Mouse (Mus musculus): ENCODE measurements around the gene Gm1043.

Gene Gm1043

GRCm38 (mm10) chr5:37066703-37067568, 18.2 kb upstream of the Gm1043 start:
- no peak for DNase-seq (ENCODE audit: low spot score in 2 of 2)

DNA sequence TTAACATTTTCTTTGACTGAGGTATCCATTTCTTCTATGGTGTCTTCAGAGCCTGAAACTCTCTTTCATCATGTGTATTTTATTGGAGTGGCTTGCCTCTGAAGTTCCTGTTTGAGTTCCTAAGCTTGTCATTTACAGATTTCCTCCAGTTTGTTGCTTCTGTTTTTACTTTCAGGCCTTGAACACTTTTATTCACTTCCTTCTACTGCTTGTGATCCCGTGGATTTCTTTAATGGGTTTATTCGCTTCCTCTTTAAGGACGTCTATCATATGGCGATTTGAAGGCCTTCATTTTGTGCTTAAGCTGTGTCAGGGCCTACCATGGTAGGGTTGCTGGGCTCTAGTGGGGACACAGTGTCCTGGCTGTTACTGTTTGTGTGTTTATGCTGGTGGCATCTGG, 11.5 kb upstream of the Gm1043 start:
- DNase-seq (ENCODE audit: low spot score in 2 of 2), result no peak

GRCm38 (mm10) chr5:37076692-37077329, 8.4 kb upstream of the Gm1043 start:
- no peak for DNase-seq (ENCODE audit: low spot score in 2 of 2)

GRCm38 (mm10) chr5:37077330-37077698, 7.9 kb upstream of the Gm1043 start:
- DNase-seq (ENCODE audit: low spot score in 2 of 2), result no peak

GRCm38 (mm10) chr5:37079484-37079883, 5.7 kb upstream of the Gm1043 start:
- DNase-seq (ENCODE audit: low spot score in 2 of 2), result no peak

- DNase-seq (ENCODE audit: low spot score in 2 of 2), result no peak
Measured at GRCm38 (mm10) chr5:37080601-37081000, 4.6 kb upstream of the Gm1043 start.

DNA sequence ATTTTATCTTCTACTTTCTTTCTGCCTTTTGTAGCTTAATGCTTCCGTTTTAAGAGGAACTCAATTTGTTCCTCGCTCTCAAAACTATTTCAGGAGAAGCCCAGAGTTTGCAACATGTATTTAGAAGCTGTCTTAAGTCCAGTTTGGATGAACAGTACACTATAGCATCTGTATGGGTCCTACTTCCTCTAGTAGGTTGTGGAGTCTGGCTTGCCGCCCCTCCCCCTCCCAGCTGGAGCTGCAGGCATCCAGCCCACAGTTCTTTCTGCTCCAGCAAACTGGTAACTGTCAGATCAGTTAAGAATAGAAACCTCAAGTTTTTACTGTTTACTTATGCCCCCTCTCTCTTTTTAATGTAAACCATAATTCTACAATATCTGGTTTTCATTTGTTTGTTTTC, 2.8 kb upstream of the Gm1043 start:
- no peak for DNase-seq (ENCODE audit: low spot score in 2 of 2)

DNA sequence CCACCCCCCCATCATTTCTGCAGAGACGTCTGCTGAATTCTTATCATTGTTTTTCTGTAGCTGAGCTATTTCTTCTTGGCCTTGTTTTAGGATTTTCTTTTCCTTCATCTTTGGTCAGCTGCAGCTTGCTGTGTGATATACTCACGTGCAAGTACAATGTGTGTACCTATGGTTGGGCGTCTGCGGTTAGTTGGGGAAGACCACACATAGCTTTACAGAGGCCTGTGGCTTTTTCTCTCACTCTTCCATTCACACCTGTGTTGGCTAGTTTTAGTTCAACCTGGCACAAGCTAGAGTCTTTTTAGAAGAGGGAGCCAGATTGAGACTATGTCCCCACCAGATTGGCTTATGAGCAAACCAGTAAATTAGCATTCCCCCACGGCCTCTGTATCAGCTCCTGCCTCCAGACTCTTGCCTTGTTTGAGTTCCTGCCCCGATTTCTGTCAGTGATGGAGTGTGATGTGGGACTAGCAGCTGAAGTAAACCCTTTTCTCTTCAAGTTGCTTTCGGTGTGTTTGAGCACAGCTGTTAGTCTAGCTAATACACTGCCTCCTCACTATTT, 1.9 kb upstream of the Gm1043 start:
- no peak for DNase-seq (ENCODE audit: low spot score in 2 of 2)

DNA sequence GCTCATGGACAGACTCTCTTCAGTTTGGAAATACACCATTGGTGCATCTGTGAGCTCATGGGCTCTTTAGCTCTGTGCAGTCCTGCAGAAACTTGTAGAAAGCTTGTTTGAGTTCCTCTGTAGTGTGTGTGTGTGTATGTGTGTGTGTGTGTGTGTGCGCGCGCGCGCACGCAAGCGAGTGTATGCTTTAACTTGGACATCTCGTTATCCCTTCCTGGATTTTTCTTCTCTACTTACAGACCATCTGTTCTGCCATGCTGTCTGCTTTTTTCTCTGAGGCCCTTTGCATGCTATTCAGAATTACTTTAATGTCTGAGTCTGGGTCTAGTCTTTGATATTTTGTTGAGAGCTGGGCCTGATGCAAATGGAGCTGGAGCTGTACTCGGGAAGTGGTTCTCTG, 1.3 kb upstream of the Gm1043 start:
- DNase-seq (ENCODE audit: low spot score in 2 of 2), result no peak

DNA sequence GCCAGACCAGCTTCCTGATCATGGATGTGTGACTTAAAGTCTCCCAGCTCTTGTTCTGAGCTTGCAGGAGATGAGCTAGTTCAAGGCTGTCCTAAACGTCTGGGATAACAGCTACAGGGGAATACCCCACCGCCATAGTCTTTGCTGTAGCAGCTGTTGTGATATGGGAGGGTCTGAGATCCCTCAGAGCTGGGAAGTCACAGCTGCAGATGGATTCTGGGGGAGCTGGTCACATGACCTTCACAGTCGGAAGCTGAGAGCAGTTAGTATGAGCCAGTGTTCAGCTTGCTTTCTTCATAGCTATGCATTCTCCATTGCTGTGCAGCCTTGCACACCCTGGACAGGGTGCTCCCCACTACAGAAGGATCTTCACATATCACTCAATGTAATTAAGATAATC, 748 bp downstream of the Gm1043 start:
- DNase-seq (ENCODE audit: low spot score in 2 of 2), result no peak

DNA sequence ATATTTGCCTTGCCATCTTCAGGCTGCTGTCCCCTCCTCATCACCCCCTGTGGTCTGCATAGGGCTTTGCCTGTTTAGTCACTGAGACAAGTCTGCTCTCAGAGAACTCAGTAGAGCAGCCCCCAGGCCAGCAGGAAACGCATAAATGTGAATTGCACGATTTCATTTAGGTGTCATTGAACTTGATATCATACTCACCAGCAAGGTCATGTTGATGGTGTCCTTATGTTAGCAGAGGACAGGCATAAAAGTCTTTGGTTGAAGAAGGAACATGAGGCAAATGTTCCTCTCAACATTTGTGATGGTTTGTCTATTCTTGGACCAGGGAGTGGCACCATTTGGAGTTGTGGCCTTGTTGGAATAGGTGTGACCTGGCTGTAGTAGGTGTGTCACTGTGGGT, 2.6 kb downstream of the Gm1043 start:
- no peak for DNase-seq (ENCODE audit: low spot score in 2 of 2)

DNA sequence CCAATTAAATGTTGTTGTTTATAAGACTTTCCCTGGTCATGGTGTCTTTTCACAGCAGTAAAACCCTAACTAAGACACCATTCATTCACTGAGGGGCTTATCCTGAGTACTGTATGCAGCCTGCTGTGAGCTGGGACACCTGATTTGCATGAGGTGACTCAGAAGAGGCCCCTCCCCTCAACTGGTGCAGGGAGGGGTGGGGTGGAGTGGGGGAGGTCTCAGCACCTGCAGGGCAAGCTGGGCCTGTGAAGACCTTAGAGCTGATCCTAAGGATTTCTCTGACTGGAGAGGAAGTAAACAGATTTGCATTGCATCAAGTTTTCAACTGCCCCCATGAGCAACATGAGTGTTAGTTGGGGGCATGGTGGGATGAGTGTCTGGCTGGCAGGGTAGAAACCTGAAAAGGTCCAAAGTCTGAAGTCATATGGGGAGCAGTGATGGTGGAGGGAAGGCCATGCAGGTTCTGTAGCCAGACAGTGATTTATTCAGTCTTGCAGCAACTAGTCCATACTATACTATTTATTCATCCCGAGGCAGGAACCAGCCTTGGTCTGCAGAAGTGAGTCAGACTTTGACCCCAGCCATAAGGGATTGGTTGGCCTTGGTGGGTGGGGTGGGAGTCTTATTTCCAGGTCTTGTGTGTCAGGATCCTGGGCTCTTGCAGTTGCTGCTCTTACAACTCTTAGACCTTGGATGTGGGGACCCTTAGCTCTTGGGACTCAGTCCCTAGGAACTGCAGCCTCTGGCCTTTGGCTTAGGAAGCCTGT, 3.4 kb downstream of the Gm1043 start:
- no peak for DNase-seq (ENCODE audit: low spot score in 2 of 2)

GRCm38 (mm10) chr5:37091171-37091628, 6.0 kb downstream of the Gm1043 start:
- no peak for DNase-seq (ENCODE audit: low spot score in 2 of 2)

GRCm38 (mm10) chr5:37094941-37095340, 9.8 kb downstream of the Gm1043 start:
- no peak for DNase-seq (ENCODE audit: low spot score in 2 of 2)

GRCm38 (mm10) chr5:37097591-37097990, 12.4 kb downstream of the Gm1043 start:
- no peak for DNase-seq (ENCODE audit: low spot score in 2 of 2)

GRCm38 (mm10) chr5:37100813-37101212, 15.6 kb downstream of the Gm1043 start:
- DNase-seq (ENCODE audit: low spot score in 2 of 2), result no peak

DNA sequence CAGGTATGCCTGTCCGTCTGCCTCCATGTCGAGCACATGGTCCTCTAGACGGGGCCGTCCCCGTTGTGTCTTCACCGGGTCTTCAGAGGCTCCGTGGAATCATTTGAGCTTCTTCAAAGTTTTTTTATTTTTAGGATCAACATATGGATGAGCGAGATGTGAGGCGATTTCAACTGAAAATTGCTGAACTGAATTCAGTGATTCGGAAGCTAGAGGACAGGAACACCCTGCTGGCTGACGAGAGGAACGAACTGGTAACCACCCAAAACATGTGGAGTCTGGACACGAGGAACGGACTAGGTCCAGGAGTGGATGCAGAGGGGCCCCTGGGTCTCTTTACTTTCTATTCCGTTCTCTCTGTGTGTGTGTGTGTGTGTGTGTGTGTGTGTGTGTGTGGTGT, 16.5 kb downstream of the Gm1043 start:
- DNase-seq (ENCODE audit: low spot score in 2 of 2), result no peak

GRCm38 (mm10) chr5:37102056-37102455, 16.9 kb downstream of the Gm1043 start:
- no peak for DNase-seq (ENCODE audit: low spot score in 2 of 2)

DNA sequence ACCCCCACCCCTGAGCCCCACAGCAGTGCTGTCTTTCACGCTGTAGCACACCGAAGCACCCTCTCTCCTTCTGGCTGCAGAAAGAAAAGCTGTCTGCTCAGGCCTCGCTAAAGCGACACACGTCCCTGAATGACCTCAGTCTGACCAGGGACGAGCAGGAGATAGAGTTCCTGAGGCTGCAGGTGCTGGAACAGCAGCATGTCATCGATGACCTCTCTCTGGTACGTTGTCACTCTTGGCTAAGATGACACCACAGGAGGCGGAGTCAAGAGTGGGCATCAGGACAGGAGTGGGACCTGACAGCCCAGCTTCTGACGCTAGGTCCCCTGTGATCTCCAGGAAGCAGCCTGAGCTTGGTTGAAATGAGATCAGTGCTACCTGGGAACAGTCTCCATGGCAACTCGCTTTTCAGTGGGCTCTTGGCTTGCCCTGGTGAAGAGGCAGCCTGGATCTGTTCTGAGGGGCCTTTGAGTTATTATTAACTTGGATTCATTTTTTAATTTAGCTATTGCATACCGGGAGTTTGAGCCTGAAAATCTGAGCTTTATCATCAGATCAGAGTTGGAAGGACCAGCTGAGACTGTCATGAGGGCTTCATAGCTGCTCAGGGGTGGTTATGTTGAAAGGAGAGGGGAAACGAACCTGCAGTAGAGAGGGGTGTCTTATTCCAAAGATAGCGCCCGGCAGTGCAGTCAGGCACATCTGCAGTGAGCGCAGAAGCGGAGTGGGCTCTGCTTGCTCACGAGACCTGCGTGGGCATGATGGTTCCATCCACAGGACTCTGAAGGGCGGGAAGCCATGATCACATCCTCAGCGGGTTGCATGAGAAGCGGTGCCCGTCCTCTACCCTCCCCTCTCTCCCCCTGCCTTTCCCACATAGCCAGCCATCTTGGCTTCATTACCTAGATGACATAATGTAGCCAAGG, 20.6 kb downstream of the Gm1043 start:
- no peak for DNase-seq (ENCODE audit: low spot score in 2 of 2)

DNA sequence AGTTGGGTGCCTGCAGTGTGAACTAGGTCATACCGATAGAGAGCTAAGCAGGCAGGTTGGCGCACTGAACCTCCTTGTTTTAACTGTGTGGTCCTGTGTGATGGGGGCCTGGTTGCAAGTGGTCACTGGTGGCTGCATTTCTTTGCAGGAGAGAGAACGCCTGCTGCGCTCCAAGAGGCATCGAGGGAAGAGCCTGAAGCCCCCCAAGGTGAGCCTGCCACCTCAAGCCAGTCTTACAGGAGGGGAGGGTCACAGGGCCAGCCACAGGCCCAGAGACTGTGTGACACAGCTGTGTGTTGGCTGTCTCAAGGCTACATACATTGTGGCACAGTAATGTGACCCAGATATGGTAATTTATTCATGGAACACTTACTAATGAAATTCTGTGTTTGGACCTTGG, 21.9 kb downstream of the Gm1043 start:
- no peak for DNase-seq (ENCODE audit: low spot score in 2 of 2)

DNA sequence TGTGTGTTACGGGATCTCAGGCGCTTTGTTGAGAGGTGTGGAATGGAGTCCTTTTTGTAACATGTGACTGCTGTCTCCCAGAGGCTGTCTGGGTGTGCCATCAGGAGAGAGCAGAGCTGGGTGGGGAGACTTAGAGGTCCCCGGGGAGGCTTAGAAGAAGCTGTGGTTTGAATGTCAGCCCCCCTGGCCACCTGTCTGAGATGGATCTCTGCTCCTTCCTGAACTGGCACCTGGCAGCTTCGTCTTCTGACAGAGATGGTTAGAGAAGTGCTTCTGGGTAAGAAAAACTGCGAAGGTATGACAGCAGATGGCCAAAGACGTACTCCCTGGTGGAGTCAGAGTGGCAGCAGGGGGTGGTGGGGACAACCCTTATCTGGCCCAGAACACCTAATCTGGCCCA, 22.4 kb downstream of the Gm1043 start:
- no peak for DNase-seq (ENCODE audit: low spot score in 2 of 2)

Data from urinary bladder, postnatal 4 days (tissue).